Mouse (Mus musculus) spleen, adult 2 months (tissue): ENCODE measurements around the gene Cldn7. TPM values are rescaled to one million over a fixed set of nuclear protein-coding genes. Genes with fewer than 3 reads are reported as not detected.

Experiments used
- DNase-seq, 2 experiments: peaks; one replicate each; pipeline versions ENCODE4 v3.0.0 to v3.0.0-alpha.2; 2012 to 2021; ENCODE audit warnings: low spot score in 2 of 2, low read depth in 1 of 2
- H3K27ac ChIP-seq: fragments of 200-500 bp; 2 replicates; pipeline ENCODE4 v1.5.1; 2012; ENCODE audit warnings: low read length, inconsistent platforms; ENCODE audit not compliant: insufficient read depth
- H3K27me3 ChIP-seq: fragments of 200-500 bp; 2 replicates; pipeline ENCODE4 v1.6.1; 2012; ENCODE audit warnings: mild to moderate bottlenecking, moderate library complexity, low read length, inconsistent platforms; ENCODE audit not compliant: control insufficient read depth, insufficient read depth
- H3K36me3 ChIP-seq: fragments of 200-500 bp; 2 replicates; pipeline ENCODE4 v1.6.1; 2012; ENCODE audit warnings: mild to moderate bottlenecking, low read length, inconsistent platforms; ENCODE audit not compliant: control insufficient read depth, insufficient read depth
- H3K4me1 ChIP-seq: fragments of 200-500 bp; 2 replicates; pipeline ENCODE4 v1.6.1; 2011; ENCODE audit warnings: inconsistent platforms; ENCODE audit not compliant: control insufficient read depth, insufficient read depth, insufficient read length
- H3K4me3 ChIP-seq: fragments of 200-500 bp; 2 replicates; pipeline ENCODE4 v1.5.1; 2011; ENCODE audit warnings: mild to moderate bottlenecking, inconsistent platforms; ENCODE audit not compliant: insufficient read depth, insufficient read length; ENCODE audit errors: extremely low read depth
- CTCF ChIP-seq: fragments of 200-500 bp; IDR thresholded peaks from 2 replicates; pipeline ENCODE4 v1.5.1; 2011; ENCODE audit warnings: mild to moderate bottlenecking, inconsistent platforms; ENCODE audit not compliant: insufficient read depth, insufficient read length, insufficient replicate concordance; ENCODE audit errors: extremely low read depth
- POLR2A ChIP-seq: fragments of 200-500 bp; IDR thresholded peaks from 2 replicates; pipeline ENCODE4 v1.6.1; 2011; ENCODE audit warnings: low read depth, low read length, inconsistent platforms
- WGBS: fragments of 180-500 bp; shearing (Covaris S2); methylation state at CpG from one replicate; pipeline ENCODE4 v1.1.7; 2018; 5-methylcytosine and 5-hydroxymethylcytosine counted together
- polyA plus RNA-seq: library from polyadenylated mRNA; depleted of rRNA; stranded (reverse); fragments of >200 nt; gene quantifications from 2 replicates; pipeline ENCODE4 v1.2.3, GENCODE M21; 2012

The Cldn7 gene
- polyA plus RNA-seq, 1 experiment: 2.0 TPM

DNA sequence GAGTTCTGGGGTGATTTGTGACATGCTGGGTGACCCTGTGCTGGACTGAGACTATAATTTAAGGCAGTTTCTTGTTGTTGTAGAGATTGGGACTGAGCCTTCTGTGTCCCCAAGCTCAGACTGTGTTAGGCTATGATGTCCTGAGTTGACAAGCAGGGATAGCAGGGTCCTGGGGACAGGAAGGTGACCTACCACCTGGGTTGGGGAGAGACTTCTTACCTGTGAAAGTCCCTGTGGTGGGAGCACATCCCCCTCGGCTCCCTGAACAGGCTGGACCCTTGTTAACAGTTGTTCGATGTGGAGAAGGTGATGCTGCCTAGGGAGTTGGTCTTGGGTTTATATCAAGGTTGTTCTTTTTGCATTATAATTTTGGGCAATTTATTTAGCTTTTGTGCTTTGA lies 37.9 kb downstream of the Cldn7 start:
- 85% methylated on average over 2 of the region's 2 CpGs for WGBS
- no peak overlapping the region for H3K27ac ChIP-seq
- TF ChIP-seq CTCF (no peak), POLR2A (no peak)
- H3K36me3 ChIP-seq: peaks cover 29% of the 10 kb centered on the region
- DNase-seq: no peak
- no peak overlapping the region for H3K4me3 ChIP-seq
- H3K27me3 ChIP-seq: no peaks in the 10 kb centered on the region
- peaks cover 11% of the 10 kb centered on the region; the same call in 1 of the 2 replicates for H3K4me1 ChIP-seq

DNA sequence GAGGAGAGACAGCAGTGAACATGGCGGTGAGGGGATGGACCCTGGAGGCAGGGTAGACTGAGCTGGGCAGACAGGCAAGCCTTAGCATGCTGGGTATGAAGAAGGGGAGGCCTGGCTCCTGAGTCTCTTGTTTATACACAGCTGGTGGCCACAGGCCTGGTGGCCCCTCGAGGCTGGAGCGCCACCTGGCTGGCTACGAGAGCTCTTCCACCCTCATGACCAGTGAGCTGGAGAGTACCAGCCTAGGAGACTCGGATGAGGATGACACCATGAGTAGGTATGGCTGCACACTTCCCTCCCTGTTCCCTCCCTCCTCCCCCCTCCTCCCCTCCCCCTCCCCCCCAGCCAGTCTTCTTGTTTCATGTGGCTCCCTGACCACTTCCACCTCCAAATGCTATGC lies 40.9 kb downstream of the Cldn7 start:
- Histone ChIP-seq H3K36me3 (peaks cover 33% of the 10 kb centered on the region), H3K4me3 (no peak overlapping the region), H3K27me3 (no peaks in the 10 kb centered on the region), H3K27ac (no peak overlapping the region), H3K4me1 (peaks cover 9% of the 10 kb centered on the region; the same call in 1 of the 2 replicates)
- WGBS: 62% methylated on average over 5 of the region's 5 CpGs
- TF ChIP-seq POLR2A (no peak), CTCF (peak; percentile 60; the same call in 1 of the 2 replicates)
- DNase-seq: no peak

DNA sequence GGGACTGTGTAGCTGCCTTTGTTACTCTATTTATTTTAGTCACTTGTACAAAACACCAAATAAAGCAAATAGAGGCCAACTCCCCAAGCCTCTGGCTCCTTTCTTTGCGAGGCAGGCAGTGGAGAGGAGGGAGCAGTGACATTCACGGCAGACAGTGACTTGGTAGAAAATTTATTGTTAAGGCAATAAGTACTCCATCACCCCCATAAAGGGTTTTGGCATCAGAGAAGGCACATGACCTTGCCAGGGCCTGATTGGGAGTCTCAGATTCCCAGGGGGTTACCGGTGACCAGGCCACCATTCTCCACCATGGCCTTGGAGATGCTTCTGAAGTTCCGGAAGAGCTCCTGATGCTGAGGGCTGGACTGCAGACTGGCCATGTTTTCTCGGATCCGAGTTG lies 45.5 kb downstream of the Cldn7 start:
- no peak for TF ChIP-seq POLR2A
- TF ChIP-seq CTCF: no peak
- DNase-seq: no peak
- H3K4me1 ChIP-seq: peaks cover 5% of the 10 kb centered on the region; the same call in 1 of the 2 replicates
- no peaks in the 10 kb centered on the region for H3K27me3 ChIP-seq
- no peak overlapping the region for H3K4me3 ChIP-seq
- H3K36me3 ChIP-seq: peaks cover 50% of the 10 kb centered on the region
- H3K27ac ChIP-seq: no peak overlapping the region
- WGBS: 87% methylated on average over 6 of the region's 6 CpGs

GRCm38 (mm10) chr11:70010548-70010947 lies 46.0 kb downstream of the Cldn7 start:
- Histone ChIP-seq H3K27ac (no peak overlapping the region), H3K4me1 (peaks cover 5% of the 10 kb centered on the region; the same call in 1 of the 2 replicates), H3K4me3 (no peak overlapping the region), H3K36me3 (peaks cover 49% of the 10 kb centered on the region), H3K27me3 (no peaks in the 10 kb centered on the region)
- no peak for DNase-seq
- 92% methylated on average over 12 of the region's 12 CpGs for WGBS
- TF ChIP-seq POLR2A: no peak
- no peak for TF ChIP-seq CTCF

DNA sequence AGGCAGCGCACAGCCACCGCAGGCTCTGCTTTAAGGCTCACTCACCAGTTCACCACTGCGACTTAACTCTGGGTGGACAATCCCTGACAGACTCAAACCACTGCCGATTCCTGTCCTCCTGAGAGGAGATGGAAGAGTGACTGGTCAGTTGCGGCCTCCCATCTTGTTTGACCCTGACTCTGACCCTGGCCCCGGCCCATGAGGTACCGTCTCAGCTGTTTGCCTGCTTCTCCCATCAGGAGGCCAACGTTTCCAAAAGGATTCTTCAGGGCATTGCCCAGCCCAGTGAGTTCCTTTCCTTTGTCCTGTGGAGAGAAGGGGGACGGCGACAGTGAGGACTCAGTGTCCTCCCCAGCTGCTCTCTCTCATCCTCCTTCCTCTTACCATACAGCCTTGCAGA lies 46.4 kb downstream of the Cldn7 start:
- 94% methylated on average over 10 of the region's 10 CpGs for WGBS
- Histone ChIP-seq H3K36me3 (peaks cover 46% of the 10 kb centered on the region), H3K4me1 (peaks cover 2% of the 10 kb centered on the region; the same call in 1 of the 2 replicates), H3K27ac (no peak overlapping the region), H3K4me3 (no peak overlapping the region), H3K27me3 (no peaks in the 10 kb centered on the region)
- no peak for DNase-seq
- no peak for TF ChIP-seq CTCF
- TF ChIP-seq POLR2A: no peak

GRCm38 (mm10) chr11:70012931-70013330 lies 48.4 kb downstream of the Cldn7 start:
- Histone ChIP-seq H3K4me3 (no peak overlapping the region), H3K4me1 (peaks cover 7% of the 10 kb centered on the region; the same call in 1 of the 2 replicates), H3K36me3 (peaks cover 37% of the 10 kb centered on the region), H3K27ac (no peak overlapping the region), H3K27me3 (no peaks in the 10 kb centered on the region)
- no peak for TF ChIP-seq CTCF
- TF ChIP-seq POLR2A: no peak
- no peak for DNase-seq
- 91% methylated on average over 9 of the region's 9 CpGs for WGBS

- no peaks in the 10 kb centered on the region for H3K27me3 ChIP-seq
- no peak for TF ChIP-seq CTCF
- TF ChIP-seq POLR2A: no peak
- peaks cover 35% of the 10 kb centered on the region for H3K36me3 ChIP-seq
- no peak overlapping the region for H3K4me3 ChIP-seq
- H3K4me1 ChIP-seq: peaks cover 7% of the 10 kb centered on the region; the same call in 1 of the 2 replicates
- H3K27ac ChIP-seq: no peak overlapping the region
- DNase-seq: no peak
- WGBS: 83% methylated on average over 3 of the region's 3 CpGs
Observed at GRCm38 (mm10) chr11:70013408-70013807, 48.8 kb downstream of the Cldn7 start.
